Mouse (Mus musculus) stomach, postnatal 0 days (tissue): ENCODE results near the gene Rex1bd. TPM values are rescaled to one million over a fixed set of nuclear protein-coding genes. Genes with fewer than 3 reads are reported as not detected.
A peak's percentile ranks its signal among the peaks of the same experiment; 100 is the strongest.

Experiments used
- ATAC-seq: fragments of 200-750 bp; cut with Nextera tagmentation; 2 replicates; pipeline ENCODE4 v1.8.0; 2017; ENCODE audit not compliant: low FRiP score, low TSS enrichment
- DNase-seq: peaks from one replicate; pipeline ENCODE4 v3.0.0-alpha.2; 2016; ENCODE audit warnings: low spot score
- H3K27ac ChIP-seq: fragments of 300-500 bp; sonication (generic); replicated peaks from 2 replicates; pipeline ENCODE4 v1.5.1; 2014; ENCODE audit warnings: mild to moderate bottlenecking, control low read depth
- H3K27me3 ChIP-seq: fragments of 300-500 bp; sonication (generic); 2 replicates; pipeline ENCODE4 v1.6.1; 2014; ENCODE audit warnings: low read length; ENCODE audit not compliant: control insufficient read depth, insufficient read depth
- H3K36me3 ChIP-seq: fragments of 300-500 bp; sonication (generic); 2 replicates; pipeline ENCODE4 v1.6.1; 2014; ENCODE audit warnings: low read length, mixed read lengths; ENCODE audit not compliant: control insufficient read depth, insufficient read depth
- H3K4me1 ChIP-seq: fragments of 300-500 bp; sonication (generic); replicated peaks from 2 replicates; pipeline ENCODE4 v1.6.1; 2014; ENCODE audit warnings: antibody characterized with exemption; ENCODE audit not compliant: control insufficient read depth, insufficient read depth
- H3K4me2 ChIP-seq: fragments of 300-500 bp; sonication (generic); replicated peaks from 2 replicates; pipeline ENCODE4 v1.6.1; 2014; ENCODE audit warnings: low read depth, mild to moderate bottlenecking, control low read depth, moderate library complexity
- H3K4me3 ChIP-seq: fragments of 300-500 bp; sonication (generic); 2 replicates; pipeline ENCODE4 v1.5.1; 2014; ENCODE audit warnings: low read depth, low read length, control low read depth
- H3K9ac ChIP-seq: fragments of 300-500 bp; sonication (generic); 2 replicates; pipeline ENCODE4 v1.6.1; 2014; ENCODE audit warnings: mild to moderate bottlenecking, low read length, control low read depth, mixed read lengths
- H3K9me3 ChIP-seq: fragments of 300-500 bp; sonication (generic); 2 replicates; pipeline ENCODE4 v1.6.1; 2016; ENCODE audit warnings: low read length; ENCODE audit not compliant: control insufficient read depth
- CTCF ChIP-seq: IDR thresholded peaks from 2 replicates; pipeline ENCODE4 v1.5.1; 2016; ENCODE audit warnings: antibody characterized with exemption, low read depth, mild to moderate bottlenecking, moderate library complexity
- EP300 ChIP-seq: optimal IDR thresholded peaks from 2 replicates; pipeline ENCODE3; 2016; ENCODE audit warnings: antibody characterized with exemption
- WGBS: fragments of 180-500 bp; shearing (Covaris S2); extraction: QIAGEN DNeasy Blood & Tissue Kit; methylation state at CpG from one replicate; pipeline ENCODE4 v1.1.7; 2014; 5-methylcytosine and 5-hydroxymethylcytosine counted together
- polyA plus RNA-seq: library from polyadenylated mRNA; unstranded; fragments of >200 nt; fragmentation: Nextera tagmentation; extraction: Ambion mirVana; gene quantifications from 2 replicates; pipeline ENCODE4 v1.2.1, GENCODE M21; 2015

Gene Rex1bd
- polyA plus RNA-seq, 1 experiment from 2014 or later: 122 TPM

GRCm38 (mm10) chr8:70510228-70510915 is 3.8 kb upstream of the Rex1bd start, which contains the start of gene Uba52:
Uba52 (minus strand) TSS chr8:70510801.
- H3K4me1 ChIP-seq: peaks cover 3% of the 10 kb centered on the region
- H3K9me3 ChIP-seq: no peaks in the 10 kb centered on the region
- H3K9ac ChIP-seq: peak within 1 kb of the TSS; percentile 96
- no peak for TF ChIP-seq CTCF
- no peak for TF ChIP-seq EP300
- 1% methylated on average over 73 of the region's 74 CpGs for WGBS
- ATAC-seq: peak; percentile 89
- DNase-seq: peak; percentile 97
- H3K4me2 ChIP-seq: peak within 1 kb of the TSS; percentile 95
- H3K27ac ChIP-seq: peak within 1 kb of the TSS; percentile 94
- H3K36me3 ChIP-seq: peaks cover 19% of the 10 kb centered on the region; the same call in 1 of the 2 replicates
- H3K27me3 ChIP-seq: no peaks in the 10 kb centered on the region
- H3K4me3 ChIP-seq: peak within 1 kb of the TSS; percentile 93

DNA sequence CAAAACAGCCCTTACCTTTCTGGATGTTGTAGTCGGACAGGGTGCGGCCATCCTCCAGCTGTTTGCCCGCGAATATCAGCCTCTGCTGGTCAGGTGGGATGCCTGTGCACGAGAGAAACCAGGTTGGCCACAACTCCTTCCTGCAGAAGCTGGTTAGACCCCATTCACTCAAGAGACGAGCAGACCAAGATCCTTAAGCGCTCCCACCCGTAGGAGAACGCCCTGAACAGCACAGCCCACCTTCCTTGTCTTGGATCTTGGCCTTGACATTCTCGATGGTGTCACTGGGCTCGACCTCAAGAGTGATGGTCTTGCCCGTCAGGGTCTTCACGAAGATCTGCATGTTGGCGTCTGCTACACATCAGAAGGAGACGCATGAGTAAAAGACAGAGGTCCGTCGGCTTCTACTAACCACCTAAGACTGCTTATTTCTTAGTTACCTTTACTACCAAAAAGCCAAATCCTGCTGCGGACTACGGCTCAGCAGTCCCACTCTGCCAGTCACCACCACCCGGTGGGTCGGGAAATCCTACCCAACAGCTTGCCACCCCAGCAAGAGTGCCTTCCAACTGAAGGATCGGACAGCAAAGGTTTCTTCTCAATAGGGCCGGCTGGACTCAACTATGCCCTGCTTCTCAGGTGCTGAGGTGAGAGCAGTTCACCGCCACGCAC is 2.9 kb upstream of the Rex1bd start:
- 7% methylated on average over 25 of the region's 25 CpGs for WGBS
- no peaks in the 10 kb centered on the region for H3K27me3 ChIP-seq
- peak overlapping the region; percentile 95 for H3K4me2 ChIP-seq
- peak overlapping the region; percentile 96 for H3K9ac ChIP-seq
- DNase-seq: peak; percentile 28
- TF ChIP-seq CTCF (no peak), EP300 (no peak)
- peaks cover 3% of the 10 kb centered on the region for H3K4me1 ChIP-seq
- H3K4me3 ChIP-seq: peak overlapping the region; percentile 93
- peak overlapping the region; percentile 94 for H3K27ac ChIP-seq
- ATAC-seq: no peak
- peaks cover 19% of the 10 kb centered on the region; the same call in 1 of the 2 replicates for H3K36me3 ChIP-seq
- H3K9me3 ChIP-seq: no peaks in the 10 kb centered on the region

GRCm38 (mm10) chr8:70507027-70507393 is 458 bp upstream of the Rex1bd start:
- Histone ChIP-seq H3K27me3 (no peaks in the 10 kb centered on the region), H3K4me1 (peaks cover 3% of the 10 kb centered on the region), H3K36me3 (peaks cover 12% of the 10 kb centered on the region; the same call in 1 of the 2 replicates), H3K4me3 (no peak overlapping the region), H3K4me2 (no peak overlapping the region), H3K9ac (no peak overlapping the region), H3K9me3 (no peaks in the 10 kb centered on the region), H3K27ac (peak overlapping the region; percentile 91; the same call in 1 of the 2 replicates)
- TF ChIP-seq CTCF (no peak), EP300 (no peak)
- DNase-seq (no peak), ATAC-seq (no peak)
- 50% methylated on average over 5 of the region's 5 CpGs for WGBS

DNA sequence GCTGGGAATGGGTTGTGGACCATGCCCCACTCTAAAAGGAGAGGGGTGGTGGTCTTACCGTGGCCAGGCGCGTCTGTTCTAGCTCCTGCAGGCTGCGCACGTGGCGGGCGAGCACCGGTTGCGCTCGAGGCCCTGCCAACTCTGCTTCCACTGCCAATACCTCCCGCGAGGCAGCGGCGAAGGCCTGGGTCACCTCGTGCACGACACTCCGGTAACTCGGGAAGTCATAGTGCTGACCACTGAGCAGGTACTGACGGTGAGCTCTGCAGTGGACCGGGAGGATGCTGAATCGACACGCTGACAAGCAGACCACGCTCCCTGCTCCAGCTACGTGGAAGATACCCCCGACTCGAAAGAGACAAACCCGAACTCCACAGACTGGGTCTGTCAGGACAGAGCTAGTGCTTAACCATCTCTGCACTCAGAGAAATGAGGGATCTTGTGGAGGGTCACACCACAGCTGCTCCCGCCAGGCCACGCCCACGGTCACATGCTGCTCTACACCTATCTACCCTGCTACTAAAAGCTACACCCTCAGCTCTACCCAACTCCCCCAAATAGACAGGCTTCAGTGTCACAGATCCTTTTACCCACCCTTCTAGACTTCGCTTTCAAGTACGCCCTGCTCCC is 739 bp downstream of the Rex1bd start:
- H3K4me1 ChIP-seq: peaks cover 3% of the 10 kb centered on the region
- peak; percentile 4; the same call in 1 of the 2 replicates for ATAC-seq

GRCm38 (mm10) chr8:70504851-70505250 is 1.7 kb downstream of the Rex1bd start:
- H3K4me2 ChIP-seq: no peak overlapping the region
- H3K36me3 ChIP-seq: peaks cover 12% of the 10 kb centered on the region; the same call in 1 of the 2 replicates
- ATAC-seq: no peak
- peak; percentile 78 for DNase-seq
- H3K27me3 ChIP-seq: peaks cover 4% of the 10 kb centered on the region; the same call in 1 of the 2 replicates
- H3K27ac ChIP-seq: no peak overlapping the region
- WGBS: 81% methylated on average over 3 of the region's 3 CpGs
- H3K9me3 ChIP-seq: no peaks in the 10 kb centered on the region
- TF ChIP-seq CTCF (peak; percentile 91), EP300 (no peak)
- H3K4me1 ChIP-seq: peaks cover 3% of the 10 kb centered on the region
- H3K4me3 ChIP-seq: no peak overlapping the region
- no peak overlapping the region for H3K9ac ChIP-seq

More for the DNA sequence above, 739 bp downstream of the Rex1bd start:
- H3K4me2 ChIP-seq: peak overlapping the region; percentile 73
- H3K27ac ChIP-seq: peak overlapping the region; percentile 91
- peak overlapping the region; percentile 71 for H3K4me3 ChIP-seq
- no peak for DNase-seq
- H3K9me3 ChIP-seq: no peaks in the 10 kb centered on the region
- 35% methylated on average over 32 of the region's 32 CpGs for WGBS
- TF ChIP-seq CTCF (no peak), EP300 (no peak)
- H3K9ac ChIP-seq: peak overlapping the region; percentile 85
- peaks cover 12% of the 10 kb centered on the region; the same call in 1 of the 2 replicates for H3K36me3 ChIP-seq
- no peaks in the 10 kb centered on the region for H3K27me3 ChIP-seq
